Mouse (Mus musculus): ENCODE results near the gene Crat. TPM values are rescaled to one million over a fixed set of nuclear protein-coding genes. Genes with fewer than 3 reads are reported as not detected.
A peak's percentile ranks its signal among the peaks of the same experiment; 100 is the strongest.

Crat gene
- total and polyA plus RNA-seq, 2 experiments = 9.2 to 65.2 TPM

DNA sequence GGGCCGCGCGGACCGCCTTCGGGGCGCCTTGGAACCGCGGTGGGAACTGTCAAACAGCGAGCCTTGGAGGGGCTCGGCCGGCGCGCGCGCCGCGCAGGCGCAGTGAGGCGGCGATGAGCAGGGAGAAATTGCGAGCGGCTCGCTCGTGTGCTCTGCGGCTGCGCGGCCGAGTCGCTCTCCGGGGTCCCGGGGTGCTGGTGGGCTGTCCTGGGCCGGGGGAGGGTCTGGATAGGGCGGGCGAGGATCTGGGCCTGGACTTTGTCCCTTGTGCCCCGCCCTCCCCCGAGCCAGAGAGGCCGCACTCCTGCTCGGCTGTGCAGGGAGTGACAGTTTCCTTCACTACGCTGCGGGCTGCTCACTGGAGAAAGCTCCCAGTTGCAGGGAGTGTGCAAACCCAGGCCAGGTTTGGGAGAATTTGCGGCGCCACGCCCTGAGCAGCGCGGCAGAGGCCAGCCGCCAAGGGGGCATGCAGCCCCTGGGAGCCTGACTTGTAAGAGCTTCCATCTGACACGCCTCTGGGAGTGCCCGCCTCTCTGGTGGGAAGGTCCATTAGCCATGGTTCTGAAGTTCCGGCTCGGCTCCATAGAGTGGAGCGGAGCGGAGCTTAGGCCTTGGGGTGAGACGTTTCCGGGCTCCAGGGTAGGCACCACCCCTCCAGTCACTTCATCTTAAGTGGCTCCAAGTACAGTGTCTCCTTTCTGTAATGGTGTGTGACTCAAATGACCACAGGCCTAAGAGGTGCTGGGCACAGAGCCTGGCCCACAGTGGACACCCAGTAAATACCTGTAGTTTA is 22.8 kb downstream of the Crat start:
- WGBS = under 1% methylated on average over 54 of the region's 54 CpGs
- TF ChIP-seq POLR2A (IDR thresholded peaks at IDR 0.05; ENCODE audit: extremely low read depth, insufficient read depth, low read length) = peak; percentile 21; the same call in 1 of the 2 replicates
- TF ChIP-seq CTCF (IDR thresholded peaks at IDR 0.05; ENCODE audit: low read depth, low read length) = no peak
- no peaks in the 10 kb centered on the region for H3K27me3 ChIP-seq (ENCODE audit: control insufficient read depth, insufficient read depth, low read length)
- H3K27ac ChIP-seq (replicated peaks; ENCODE audit: insufficient read depth, low read depth, low read length) = peak overlapping the region; percentile 77
- H3K79me2 ChIP-seq (ENCODE audit: control insufficient read depth, insufficient read depth, low read length) = peaks cover 9% of the 10 kb centered on the region; the same call in 1 of the 2 replicates
- peak overlapping the region; percentile 87 for H3K9ac ChIP-seq (ENCODE audit: low read depth, low read length)
- H3K4me1 ChIP-seq (ENCODE audit: control insufficient read depth, insufficient read depth, low read length) = peaks cover 4% of the 10 kb centered on the region
- no peaks in the 10 kb centered on the region for H3K36me3 ChIP-seq (ENCODE audit: control insufficient read depth, insufficient read depth, low read length)
- H3K4me3 ChIP-seq (ENCODE audit: insufficient read depth, low read depth, low read length) = peak overlapping the region; percentile 79
- DNase-seq (ENCODE audit: extremely low read depth, low read depth, low spot score) = peak; percentile 81

DNA sequence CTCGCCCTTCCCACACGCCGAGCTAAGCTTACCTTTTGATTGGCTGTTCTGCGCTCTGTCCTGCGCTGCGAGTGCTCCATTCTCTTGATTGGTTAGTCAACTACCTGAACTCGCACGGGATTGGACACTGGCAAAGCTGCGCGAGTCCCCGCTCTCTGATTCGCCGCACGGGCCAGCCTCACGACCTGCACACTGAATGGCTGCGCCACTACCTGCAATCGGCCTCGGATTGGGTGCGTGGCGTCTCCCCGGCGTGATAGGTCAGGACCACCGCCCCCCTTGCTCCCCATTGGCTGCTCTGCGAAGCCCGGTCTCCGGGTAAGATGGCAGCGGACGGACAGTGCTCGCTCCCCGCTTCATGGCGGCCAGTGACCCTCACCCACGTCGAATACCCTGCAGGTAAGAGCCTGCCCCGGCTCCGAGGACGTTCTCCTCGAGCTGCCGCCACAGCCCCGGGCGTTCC is 23.5 kb downstream of the Crat start, which contains the start of gene Dolpp1:
Gene Dolpp1, plus strand, starts transcription at position 141 of the 463 bp plus-strand sequence.
- peak; percentile 95 for DNase-seq (ENCODE audit: extremely low read depth, low read depth, low spot score)
- Histone ChIP-seq H3K4me1 (ENCODE audit: control insufficient read depth, insufficient read depth, low read length) (peaks cover 4% of the 10 kb centered on the region), H3K27me3 (ENCODE audit: control insufficient read depth, insufficient read depth, low read length) (no peaks in the 10 kb centered on the region), H3K36me3 (ENCODE audit: control insufficient read depth, insufficient read depth, low read length) (no peaks in the 10 kb centered on the region), H3K4me3 (ENCODE audit: insufficient read depth, low read depth, low read length) (peak within 1 kb of the TSS; percentile 79), H3K9ac (ENCODE audit: low read depth, low read length) (peak within 1 kb of the TSS; percentile 87), H3K79me2 (ENCODE audit: control insufficient read depth, insufficient read depth, low read length) (peaks cover 9% of the 10 kb centered on the region; the same call in 1 of the 2 replicates), H3K27ac (replicated peaks; ENCODE audit: insufficient read depth, low read depth, low read length) (peak within 1 kb of the TSS; percentile 77)
- peak; percentile 36; the same call in 1 of the 2 replicates for TF ChIP-seq POLR2A (IDR thresholded peaks at IDR 0.05; ENCODE audit: extremely low read depth, insufficient read depth, low read length)
- TF ChIP-seq CTCF (IDR thresholded peaks at IDR 0.05; ENCODE audit: low read depth, low read length) = no peak
- WGBS = under 1% methylated on average over 40 of the region's 40 CpGs

DNA sequence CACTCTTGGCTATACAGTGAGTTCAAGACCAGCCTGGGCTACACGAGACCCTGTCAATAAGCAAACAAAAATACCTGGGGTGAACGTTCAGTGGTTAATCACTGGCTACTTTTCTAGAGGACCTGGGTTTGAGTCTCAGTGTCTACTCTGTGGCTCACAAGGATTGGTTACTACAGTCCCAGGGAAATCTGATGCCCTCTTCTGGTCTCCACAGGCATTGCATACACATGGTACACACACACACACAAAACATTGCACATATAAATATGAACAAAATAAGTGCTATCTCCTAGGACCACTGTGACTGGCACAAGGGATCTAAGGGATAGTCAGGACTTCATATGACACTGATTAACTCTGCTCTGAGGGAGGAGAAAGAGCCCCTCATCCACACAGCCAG is 26.6 kb downstream of the Crat start:
- Histone ChIP-seq H3K36me3 (ENCODE audit: control insufficient read depth, insufficient read depth, low read length) (peaks cover 4% of the 10 kb centered on the region), H3K79me2 (ENCODE audit: control insufficient read depth, insufficient read depth, low read length) (peaks cover 6% of the 10 kb centered on the region; the same call in 1 of the 2 replicates), H3K9ac (ENCODE audit: low read depth, low read length) (no peak overlapping the region), H3K27ac (replicated peaks; ENCODE audit: insufficient read depth, low read depth, low read length) (no peak overlapping the region), H3K4me1 (ENCODE audit: control insufficient read depth, insufficient read depth, low read length) (peaks cover 4% of the 10 kb centered on the region), H3K27me3 (ENCODE audit: control insufficient read depth, insufficient read depth, low read length) (no peaks in the 10 kb centered on the region), H3K4me3 (ENCODE audit: insufficient read depth, low read depth, low read length) (no peak overlapping the region)
- TF ChIP-seq POLR2A (IDR thresholded peaks at IDR 0.05; ENCODE audit: extremely low read depth, insufficient read depth, low read length) = no peak
- TF ChIP-seq CTCF (IDR thresholded peaks at IDR 0.05; ENCODE audit: low read depth, low read length) = no peak
- 94% methylated on average over 2 of the region's 2 CpGs for WGBS
- DNase-seq (ENCODE audit: extremely low read depth, low read depth, low spot score) = no peak

DNA sequence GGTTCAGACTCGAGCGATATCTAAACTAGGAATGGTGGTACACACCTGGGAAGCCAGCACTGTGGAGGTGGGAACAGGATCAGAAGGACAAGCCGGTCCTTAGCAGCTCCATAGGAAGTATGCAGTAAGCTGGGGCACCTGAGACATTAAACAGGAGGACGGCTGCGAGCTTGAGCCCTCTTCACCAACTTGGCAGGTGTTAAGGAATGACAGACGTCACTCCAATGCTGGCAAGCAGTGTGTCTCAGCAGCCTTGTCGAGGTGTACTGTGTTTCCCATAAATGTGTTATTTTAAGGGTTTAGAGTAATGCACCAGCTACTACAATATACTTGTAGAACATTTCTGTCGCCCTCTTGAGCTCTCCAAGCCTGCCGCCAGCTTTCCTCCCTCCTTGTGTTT is 28.7 kb downstream of the Crat start:
- H3K4me1 ChIP-seq (ENCODE audit: control insufficient read depth, insufficient read depth, low read length) = no peaks in the 10 kb centered on the region
- TF ChIP-seq CTCF (IDR thresholded peaks at IDR 0.05; ENCODE audit: low read depth, low read length) = no peak
- no peak for TF ChIP-seq POLR2A (IDR thresholded peaks at IDR 0.05; ENCODE audit: extremely low read depth, insufficient read depth, low read length)
- H3K79me2 ChIP-seq (ENCODE audit: control insufficient read depth, insufficient read depth, low read length) = no peaks in the 10 kb centered on the region
- H3K4me3 ChIP-seq (ENCODE audit: insufficient read depth, low read depth, low read length) = no peak overlapping the region
- H3K27ac ChIP-seq (replicated peaks; ENCODE audit: insufficient read depth, low read depth, low read length) = no peak overlapping the region
- peaks cover 13% of the 10 kb centered on the region for H3K36me3 ChIP-seq (ENCODE audit: control insufficient read depth, insufficient read depth, low read length)
- H3K27me3 ChIP-seq (ENCODE audit: control insufficient read depth, insufficient read depth, low read length) = no peaks in the 10 kb centered on the region
- DNase-seq (ENCODE audit: extremely low read depth, low read depth, low spot score) = peak; percentile 55
- H3K9ac ChIP-seq (ENCODE audit: low read depth, low read length) = no peak overlapping the region
- 83% methylated on average over 9 of the region's 9 CpGs for WGBS

DNA sequence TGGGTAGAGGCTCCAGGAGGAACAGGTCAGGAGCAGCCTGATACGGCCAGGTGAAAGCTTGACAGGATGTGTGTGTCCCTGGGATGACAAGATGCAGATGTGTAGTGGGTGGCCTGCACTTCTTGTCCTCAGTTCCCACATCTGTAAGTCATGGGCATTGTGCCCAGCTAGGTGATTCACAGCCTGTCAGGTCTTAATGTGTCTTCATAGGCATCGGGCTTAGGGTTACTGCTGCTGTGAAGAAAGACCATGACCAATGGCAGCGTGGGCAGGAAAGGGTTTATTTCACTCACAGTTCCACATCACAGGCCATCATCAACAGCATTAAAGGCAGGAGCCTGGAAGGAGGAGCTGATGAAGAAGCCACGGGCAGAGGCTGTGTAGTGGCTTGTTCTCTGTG is 30.0 kb downstream of the Crat start:
- H3K27ac ChIP-seq (replicated peaks; ENCODE audit: insufficient read depth, low read depth, low read length) = no peak overlapping the region
- no peaks in the 10 kb centered on the region for H3K4me1 ChIP-seq (ENCODE audit: control insufficient read depth, insufficient read depth, low read length)
- TF ChIP-seq POLR2A (IDR thresholded peaks at IDR 0.05; ENCODE audit: extremely low read depth, insufficient read depth, low read length) (no peak), CTCF (IDR thresholded peaks at IDR 0.05; ENCODE audit: low read depth, low read length) (no peak)
- DNase-seq (ENCODE audit: extremely low read depth, low read depth, low spot score) = no peak
- WGBS = 91% methylated on average over 4 of the region's 4 CpGs
- no peak overlapping the region for H3K4me3 ChIP-seq (ENCODE audit: insufficient read depth, low read depth, low read length)
- no peaks in the 10 kb centered on the region for H3K79me2 ChIP-seq (ENCODE audit: control insufficient read depth, insufficient read depth, low read length)
- H3K9ac ChIP-seq (ENCODE audit: low read depth, low read length) = no peak overlapping the region
- H3K27me3 ChIP-seq (ENCODE audit: control insufficient read depth, insufficient read depth, low read length) = no peaks in the 10 kb centered on the region
- H3K36me3 ChIP-seq (ENCODE audit: control insufficient read depth, insufficient read depth, low read length) = peaks cover 16% of the 10 kb centered on the region

DNA sequence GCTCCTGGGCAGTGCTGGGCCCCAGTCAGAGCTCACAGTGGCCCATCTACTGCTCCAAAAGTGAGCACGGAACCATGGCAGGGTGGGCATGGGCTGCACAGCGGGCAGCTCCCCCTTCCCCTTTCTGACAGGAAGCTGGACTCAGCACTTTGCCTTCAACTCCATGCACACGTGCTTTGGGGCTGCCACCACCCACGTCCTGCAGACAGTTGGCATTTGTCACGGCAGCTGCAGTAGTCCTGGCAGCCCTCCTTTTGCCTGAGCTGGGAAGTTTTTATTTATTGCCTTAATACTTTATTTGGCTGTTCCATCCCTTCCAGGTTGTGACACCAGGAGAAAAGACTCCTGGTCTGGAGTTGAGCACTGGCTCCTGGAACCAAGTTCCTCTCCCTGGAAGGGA is 30.8 kb downstream of the Crat start:
- no peaks in the 10 kb centered on the region for H3K27me3 ChIP-seq (ENCODE audit: control insufficient read depth, insufficient read depth, low read length)
- WGBS = 84% methylated on average over 5 of the region's 5 CpGs
- H3K4me1 ChIP-seq (ENCODE audit: control insufficient read depth, insufficient read depth, low read length) = no peaks in the 10 kb centered on the region
- no peaks in the 10 kb centered on the region for H3K79me2 ChIP-seq (ENCODE audit: control insufficient read depth, insufficient read depth, low read length)
- no peak overlapping the region for H3K9ac ChIP-seq (ENCODE audit: low read depth, low read length)
- peaks cover 16% of the 10 kb centered on the region for H3K36me3 ChIP-seq (ENCODE audit: control insufficient read depth, insufficient read depth, low read length)
- no peak overlapping the region for H3K27ac ChIP-seq (replicated peaks; ENCODE audit: insufficient read depth, low read depth, low read length)
- DNase-seq (ENCODE audit: extremely low read depth, low read depth, low spot score) = no peak
- H3K4me3 ChIP-seq (ENCODE audit: insufficient read depth, low read depth, low read length) = no peak overlapping the region
- TF ChIP-seq POLR2A (IDR thresholded peaks at IDR 0.05; ENCODE audit: extremely low read depth, insufficient read depth, low read length) (no peak), CTCF (IDR thresholded peaks at IDR 0.05; ENCODE audit: low read depth, low read length) (no peak)
